Mouse (Mus musculus) bone marrow, adult 2 months (tissue): Measurements from ENCODE around the gene Fxyd7.

Source experiments
- CTCF ChIP-seq: fragments of 200-500 bp; IDR thresholded peaks from 2 replicates; pipeline ENCODE4 v1.5.1; 2011; ENCODE audit warnings: low read length, control low read depth; ENCODE audit not compliant: control insufficient read depth, insufficient read depth
- POLR2A ChIP-seq: fragments of 200-500 bp; IDR thresholded peaks from 2 replicates; pipeline ENCODE4 v1.6.1; 2011; ENCODE audit warnings: low read depth, mild to moderate bottlenecking, control low read depth, low read length, borderline replicate concordance; ENCODE audit not compliant: control insufficient read depth

DNA sequence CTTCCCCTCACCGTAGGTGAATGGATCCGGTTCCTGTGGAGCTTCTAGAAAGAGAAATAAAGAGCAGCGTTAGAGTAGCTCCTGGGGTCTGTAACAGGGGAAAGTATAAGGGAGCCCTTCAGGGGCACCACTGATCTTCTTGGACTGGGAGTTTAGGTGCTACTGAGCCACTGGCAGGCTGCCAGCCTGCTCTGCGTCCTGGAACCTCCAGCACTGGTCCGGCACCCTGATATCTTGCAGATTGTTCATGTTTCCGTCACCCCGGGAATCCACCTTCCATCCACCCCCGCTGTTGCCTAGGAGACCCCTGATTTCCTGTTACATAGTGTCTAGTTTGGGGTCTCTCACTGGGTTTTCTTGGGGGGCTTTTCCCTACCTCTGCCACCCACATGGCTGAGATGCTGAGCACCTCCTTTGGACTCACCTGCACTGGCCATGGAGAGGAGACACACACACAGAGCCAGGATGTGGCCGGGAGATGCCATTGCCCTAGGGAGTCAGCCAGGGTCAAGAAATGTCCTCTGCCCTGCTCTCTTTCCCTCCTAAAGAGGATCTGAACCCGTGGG is 2.7 kb upstream of the Fxyd7 start:
- no peak for TF ChIP-seq CTCF
- no peak for TF ChIP-seq POLR2A
